ENCODE assay signal across 9 mouse cellular contexts in genomic region chr2:18031831-18032537, GRCm38 (mm10). TPM values are rescaled to one million over a fixed set of nuclear protein-coding genes. Genes with fewer than 3 reads are reported as not detected.
A peak's percentile ranks its signal among the peaks of the same experiment; 100 is the strongest.
DNase-seq lines count a peak whose midpoint lies in the region; ATAC-seq and TF ChIP-seq lines count a peak whose summit lies in the region.
"Had no signal": no experiment of that assay in that cellular context is flagged by ENCODE, and none has a peak within 500 bp of the region (broad histone marks: within the 10 kb centered on the region; RNA-seq: fewer than 3 reads in every experiment).

No protein-coding gene starts in this region.

- ATAC-seq in hindbrain, embryonic 11.5 days (ENCODE audit: low FRiP score) = no peak
- ATAC-seq in limb, embryonic 13.5 days (ENCODE audit: low FRiP score, low read depth) = peak; percentile 12; the same call in 1 of the 2 replicates
- no peak for ATAC-seq in neural tube, embryonic 12.5 days (ENCODE audit: low FRiP score, low read depth)

- WGBS in hindbrain, embryonic 11.5 days = under 1% methylated on average over 34 of the region's 34 CpGs
- 1% methylated on average over 34 of the region's 34 CpGs for WGBS in limb, embryonic 13.5 days
- WGBS in neural tube, embryonic 12.5 days = under 1% methylated on average over 34 of the region's 34 CpGs

- peak overlapping the region; percentile 98 for H3K27ac ChIP-seq in layer of hippocampus, adult 2 months
- H3K27ac ChIP-seq in embryonic fibroblast, embryonic 13.5 days (ENCODE audit: insufficient read depth, low read length) = no peak overlapping the region
- H3K27ac ChIP-seq in hindbrain, embryonic 11.5 days (ENCODE audit: low read depth, low read length) = peak overlapping the region; percentile 82
- H3K27ac ChIP-seq in limb, embryonic 13.5 days = peak overlapping the region; percentile 49; the same call in 1 of the 2 replicates
- H3K27ac ChIP-seq in neural tube, embryonic 12.5 days = no peak overlapping the region

- DNase-seq in layer of hippocampus, adult 2 months (ENCODE audit: low spot score in 2 of 2) = no peak
- no peak for DNase-seq in layer of hippocampus, adult 11-12 months (ENCODE audit: low spot score)
- peak; percentile 90 for DNase-seq in ZHBTc4 (ENCODE audit: low read depth, low spot score)
- peak; percentile 81 for DNase-seq in hindbrain, embryonic 11.5 days (ENCODE audit: low spot score)
- DNase-seq in c-Kit-positive CD71-positive TER-119-positive erythroid progenitor cells, embryonic 14.5 days (ENCODE audit: low spot score) = no peak

- H3K27me3 ChIP-seq in hindbrain, embryonic 11.5 days (ENCODE audit: control insufficient read depth, insufficient read depth, low read length) = no peaks in the 10 kb centered on the region
- H3K27me3 ChIP-seq in limb, embryonic 13.5 days = no peaks in the 10 kb centered on the region; the same call in 1 of the 2 replicates
- H3K27me3 ChIP-seq in neural tube, embryonic 12.5 days (replicated peaks) = no peaks in the 10 kb centered on the region

- no peaks in the 10 kb centered on the region for H3K36me3 ChIP-seq in hindbrain, embryonic 11.5 days (ENCODE audit: control insufficient read depth, insufficient read depth, low read length)
- H3K36me3 ChIP-seq in limb, embryonic 13.5 days = no peaks in the 10 kb centered on the region
- H3K36me3 ChIP-seq in neural tube, embryonic 12.5 days = no peaks in the 10 kb centered on the region

- H3K4me1 ChIP-seq in embryonic fibroblast, embryonic 13.5 days (ENCODE audit: control insufficient read depth, insufficient read depth, low read length) = no peaks in the 10 kb centered on the region; the same call in 1 of the 2 replicates
- H3K4me1 ChIP-seq in hindbrain, embryonic 11.5 days (replicated peaks; ENCODE audit: control insufficient read depth, insufficient read depth, low read length) = peaks cover 15% of the 10 kb centered on the region
- peaks cover 36% of the 10 kb centered on the region for H3K4me1 ChIP-seq in limb, embryonic 13.5 days
- H3K4me1 ChIP-seq in neural tube, embryonic 12.5 days = peaks cover 49% of the 10 kb centered on the region

- peak overlapping the region; percentile 94 for H3K9ac ChIP-seq in hindbrain, embryonic 11.5 days (ENCODE audit: low read depth, low read length)
- H3K9ac ChIP-seq in limb, embryonic 13.5 days = peak overlapping the region; percentile 84
- peak overlapping the region; percentile 87 for H3K9ac ChIP-seq in neural tube, embryonic 12.5 days

- no peaks in the 10 kb centered on the region for H3K9me3 ChIP-seq in hindbrain, embryonic 11.5 days (ENCODE audit: control insufficient read depth, low read length)
- no peaks in the 10 kb centered on the region for H3K9me3 ChIP-seq in limb, embryonic 13.5 days
- no peaks in the 10 kb centered on the region for H3K9me3 ChIP-seq in neural tube, embryonic 12.5 days

- TF ChIP-seq CTCF in layer of hippocampus, adult 2 months (conservative IDR thresholded peaks at IDR 0.05) = no peak
- TF ChIP-seq CTCF in embryonic fibroblast, embryonic 13.5 days (IDR thresholded peaks at IDR 0.05; ENCODE audit: borderline replicate concordance, insufficient read depth, low read length) = no peak

- TF ChIP-seq POLR2A in embryonic fibroblast, embryonic 13.5 days (IDR thresholded peaks at IDR 0.05; ENCODE audit: low read depth, low read length) = no peak

- peak overlapping the region; percentile 97 for H3K4me2 ChIP-seq in hindbrain, embryonic 11.5 days (replicated peaks; ENCODE audit: low read depth, low read length)
- peak overlapping the region; percentile 91 for H3K4me2 ChIP-seq in limb, embryonic 13.5 days (replicated peaks)
- H3K4me2 ChIP-seq in neural tube, embryonic 12.5 days (replicated peaks) = peak overlapping the region; percentile 95

- peak overlapping the region; percentile 55 for H3K4me3 ChIP-seq in layer of hippocampus, adult 2 months
- peak overlapping the region; percentile 16 for H3K4me3 ChIP-seq in embryonic fibroblast, embryonic 13.5 days (ENCODE audit: insufficient read depth, low read length)
- peak overlapping the region; percentile 42 for H3K4me3 ChIP-seq in hindbrain, embryonic 11.5 days (ENCODE audit: low read depth, low read length)
- peak overlapping the region; percentile 45 for H3K4me3 ChIP-seq in limb, embryonic 13.5 days
- H3K4me3 ChIP-seq in neural tube, embryonic 12.5 days = peak overlapping the region; percentile 39

RNA-seq across cellular contexts. Expression of gene A930004D18Rik, which starts 5.6 kb away (rescaled TPM):
- total RNA-seq in layer of hippocampus, adult 2 months (2021) = 1 to 10 TPM; 4.2 to 4.3 TPM
- polyA plus RNA-seq in embryonic fibroblast, embryonic 13.5 days (2011; ENCODE audit: insufficient read length, low read depth, missing spikeins) = 6.4 and 8.6 TPM in 2 replicates
- 8.5 and 10.7 TPM in 2 replicates for polyA plus RNA-seq in hindbrain, embryonic 11.5 days (2014; fragmentation: Nextera tagmentation; extraction: Ambion mirVana)
- 15.3 and 19.4 TPM in 2 replicates for polyA plus RNA-seq in limb, embryonic 13.5 days (2015; fragmentation: Nextera tagmentation; extraction: Ambion mirVana)
- 17.1 and 17.6 TPM in 2 replicates for polyA plus RNA-seq in neural tube, embryonic 12.5 days (2016; fragmentation: Nextera tagmentation; extraction: Ambion mirVana)

RNA-seq across cellular contexts. Expression of gene Skida1, which starts 16.9 kb away (rescaled TPM):
- 10 to 100 TPM; 16.8 to 16.9 TPM for total RNA-seq in layer of hippocampus, adult 2 months (2021)
- 4.4 and 8.5 TPM in 2 replicates for polyA plus RNA-seq in embryonic fibroblast, embryonic 13.5 days (2011; ENCODE audit: insufficient read length, low read depth, missing spikeins)
- polyA plus RNA-seq in hindbrain, embryonic 11.5 days (2014; fragmentation: Nextera tagmentation; extraction: Ambion mirVana) = 19.6 and 20.1 TPM in 2 replicates
- 12.2 and 14.9 TPM in 2 replicates for polyA plus RNA-seq in limb, embryonic 13.5 days (2015; fragmentation: Nextera tagmentation; extraction: Ambion mirVana)
- polyA plus RNA-seq in neural tube, embryonic 12.5 days (2016; fragmentation: Nextera tagmentation; extraction: Ambion mirVana) = 13.2 and 13.4 TPM in 2 replicates

RNA-seq across cellular contexts. Expression of gene Mllt10, which starts 23.1 kb away (rescaled TPM):
- 10 to 100 TPM; 63.6 to 67.6 TPM for total RNA-seq in layer of hippocampus, adult 2 months (2021)
- 49.3 and 52.0 TPM in 2 replicates for polyA plus RNA-seq in embryonic fibroblast, embryonic 13.5 days (2011; ENCODE audit: insufficient read length, low read depth, missing spikeins)
- 48.0 and 62.2 TPM in 2 replicates for polyA plus RNA-seq in hindbrain, embryonic 11.5 days (2014; fragmentation: Nextera tagmentation; extraction: Ambion mirVana)
- 68.1 and 72.2 TPM in 2 replicates for polyA plus RNA-seq in limb, embryonic 13.5 days (2015; fragmentation: Nextera tagmentation; extraction: Ambion mirVana)
- 60.5 and 67.2 TPM in 2 replicates for polyA plus RNA-seq in neural tube, embryonic 12.5 days (2016; fragmentation: Nextera tagmentation; extraction: Ambion mirVana)

RNA-seq across cellular contexts. Expression of gene H2al2a, which starts 35.2 kb away (rescaled TPM):
- not detected for total RNA-seq in layer of hippocampus, adult 2 months (2021)
- polyA plus RNA-seq in embryonic fibroblast, embryonic 13.5 days (2011; ENCODE audit: insufficient read length, low read depth, missing spikeins) = not detected in 2 replicates
- polyA plus RNA-seq in hindbrain, embryonic 11.5 days (2014; fragmentation: Nextera tagmentation; extraction: Ambion mirVana) = not detected in 2 replicates
- not detected in 2 replicates for polyA plus RNA-seq in limb, embryonic 13.5 days (2015; fragmentation: Nextera tagmentation; extraction: Ambion mirVana)
- not detected in 2 replicates for polyA plus RNA-seq in neural tube, embryonic 12.5 days (2016; fragmentation: Nextera tagmentation; extraction: Ambion mirVana)
- total RNA-seq: layer of hippocampus, adult 8-10 months had no signal

Comparison
In these comparisons a context has a peak if more than half of its experiments do, and no peak if none do; other contexts are left out.
1. DNase-seq: peak in ZHBTc4 (single experiment) and hindbrain, embryonic 11.5 days (single experiment); none in layer of hippocampus, adult 2 months (0 of 2), layer of hippocampus, adult 11-12 months (single experiment) and c-Kit-positive CD71-positive TER-119-positive erythroid progenitor cells, embryonic 14.5 days (single experiment).
2. H3K27ac ChIP-seq: peak in layer of hippocampus, adult 2 months (single experiment), hindbrain, embryonic 11.5 days (single experiment) and limb, embryonic 13.5 days (single experiment); none in embryonic fibroblast, embryonic 13.5 days (single experiment) and neural tube, embryonic 12.5 days (single experiment).
3. Peak in every context shown above with its lines, with median percentiles within 50 percentile points of each other: H3K4me3 ChIP-seq, H3K4me2 ChIP-seq and H3K9ac ChIP-seq.